Mouse (Mus musculus): ENCODE measurements around the gene Ubap1l.

DNA sequence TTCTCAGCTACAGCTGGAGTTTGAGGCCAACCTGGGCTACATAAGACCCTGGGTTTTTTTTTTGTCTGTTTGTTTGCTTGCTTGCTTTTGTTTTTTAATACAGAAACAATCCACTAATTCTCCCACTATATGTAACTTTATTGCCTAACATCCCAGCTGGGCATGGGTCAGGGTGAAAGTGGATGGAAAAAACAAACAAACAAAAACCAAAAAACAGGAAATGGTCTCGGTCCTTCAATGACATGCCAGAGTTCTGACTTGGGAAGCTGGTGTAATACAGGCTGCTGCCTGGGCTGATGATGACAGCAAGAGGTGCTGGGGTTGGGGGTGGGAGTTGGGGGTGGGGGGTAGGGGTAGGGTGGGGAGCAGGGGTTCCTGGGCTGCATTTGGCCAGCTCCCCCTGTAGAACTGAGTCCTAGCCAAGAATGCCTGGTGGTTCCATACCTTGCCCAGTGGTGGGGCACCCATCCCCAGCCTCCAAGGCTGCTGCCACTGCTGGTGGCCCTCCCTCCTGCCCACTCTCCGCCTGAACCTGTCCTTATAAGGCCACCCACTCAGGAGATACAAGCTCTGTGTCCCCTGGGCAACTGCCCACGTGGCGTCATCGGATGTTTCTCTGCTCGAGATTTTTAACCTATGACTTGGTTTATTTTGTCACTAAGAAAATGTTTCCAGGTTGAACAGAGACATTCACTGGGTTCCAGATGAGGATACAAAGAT lies 21.4 kb downstream of the Ubap1l start:
- TF ChIP-seq CEBPB (IDR thresholded peaks at IDR 0.05; ENCODE audit: insufficient read depth, poor library complexity, severe bottlenecking) (no peak), SRF (IDR thresholded peaks at IDR 0.05; ENCODE audit: control insufficient read depth, insufficient read length, low read depth) (no peak), POLR2A (IDR thresholded peaks at IDR 0.05; ENCODE audit: insufficient read length, low read depth) (no peak), TCF12 (IDR thresholded peaks at IDR 0.05; ENCODE audit: insufficient read depth, poor library complexity, severe bottlenecking) (no peak), REST (IDR thresholded peaks at IDR 0.05; ENCODE audit: insufficient read depth, insufficient read length) (no peak), USF1 (IDR thresholded peaks at IDR 0.05; ENCODE audit: low read depth) (no peak), POLR2AphosphoS2 (IDR thresholded peaks at IDR 0.05; ENCODE audit: insufficient read length, low read depth) (no peak), TCF3 (IDR thresholded peaks at IDR 0.05; ENCODE audit: insufficient read length, low read depth) (no peak), MYOD1 (IDR thresholded peaks at IDR 0.05; ENCODE audit: control insufficient read depth in 1 of 3, insufficient read length in 2 of 3, low read depth in 2 of 3) (no peak), E2F4 (IDR thresholded peaks at IDR 0.05; ENCODE audit: insufficient read depth) (no peak), MAX (IDR thresholded peaks at IDR 0.05; ENCODE audit: low read depth) (no peak), MYOG (IDR thresholded peaks at IDR 0.05; ENCODE audit: control insufficient read depth in 1 of 3, insufficient read depth in 1 of 3, insufficient read length in 2 of 3, low read depth in 2 of 3) (no peak)
